Mouse (Mus musculus): ENCODE data around the gene Dnttip1. TPM values are rescaled to one million over a fixed set of nuclear protein-coding genes. Genes with fewer than 3 reads are reported as not detected.

The Dnttip1 gene
- 1.6 TPM for polyA plus RNA-seq (2014; fragmentation: Illumina TruSeq; extraction: RNeasy Lipid Tissue Mini Kit (QIAGEN cat#74804); ENCODE audit: low read depth, low replicate concordance)

GRCm38 (mm10) chr2:164745843-164746479 lies at the start of gene Dnttip1, which contains the start of gene Wfdc3:
Gene Dnttip1 (plus strand): TSS chr2:164745983.
Gene Wfdc3 (minus strand): TSS chr2:164745931.

GRCm38 (mm10) chr2:164698201-164698600 lies 47.6 kb upstream of the Dnttip1 start, which contains the start of gene Spint4:
Gene Spint4 (plus strand): TSS chr2:164698501.

GRCm38 (mm10) chr2:164715005-164715404 lies 30.8 kb upstream of the Dnttip1 start, which contains the start of gene Spint5:
Gene Spint5 (plus strand): TSS chr2:164715305.

GRCm38 (mm10) chr2:164769258-164770037 lies 23.7 kb downstream of the Dnttip1 start, which contains the start of gene Ube2c:
Gene Ube2c (plus strand): TSS chr2:164769898.

GRCm38 (mm10) chr2:164779481-164780086 lies 33.8 kb downstream of the Dnttip1 start, which contains the start of gene Tnnc2:
Gene Tnnc2 (minus strand): TSS chr2:164779967.

GRCm38 (mm10) chr2:164785481-164786387 lies 40.0 kb downstream of the Dnttip1 start, which contains the start of gene Snx21:
Gene Snx21 (plus strand): TSS chr2:164785823.

GRCm38 (mm10) chr2:164804533-164805331 lies 58.9 kb downstream of the Dnttip1 start, which contains the start of the genes Acot8 and Zswim3:
Gene Acot8 (minus strand): TSS chr2:164804882.
Gene Zswim3 (plus strand): TSS chr2:164805098.

Other genes starting within 250 kb of the Dnttip1 start
- gene Pigt, start 248.5 kb upstream of the Dnttip1 start, polyA plus RNA-seq (2014; fragmentation: Illumina TruSeq; extraction: RNeasy Lipid Tissue Mini Kit (QIAGEN cat#74804); ENCODE audit: low read depth, low replicate concordance) = 7.5 TPM
- not detected for gene Wfdc2, start 183.6 kb upstream of the Dnttip1 start, polyA plus RNA-seq (2014; fragmentation: Illumina TruSeq; extraction: RNeasy Lipid Tissue Mini Kit (QIAGEN cat#74804); ENCODE audit: low read depth, low replicate concordance)
- gene Spint3, start 172.5 kb upstream of the Dnttip1 start, polyA plus RNA-seq (2014; fragmentation: Illumina TruSeq; extraction: RNeasy Lipid Tissue Mini Kit (QIAGEN cat#74804); ENCODE audit: low read depth, low replicate concordance) = not detected
- gene Wfdc6a, start 160.5 kb upstream of the Dnttip1 start, polyA plus RNA-seq (2014; fragmentation: Illumina TruSeq; extraction: RNeasy Lipid Tissue Mini Kit (QIAGEN cat#74804); ENCODE audit: low read depth, low replicate concordance) = not detected
- gene Eppin, start 152.4 kb upstream of the Dnttip1 start, polyA plus RNA-seq (2014; fragmentation: Illumina TruSeq; extraction: RNeasy Lipid Tissue Mini Kit (QIAGEN cat#74804); ENCODE audit: low read depth, low replicate concordance) = not detected
- not detected for gene Wfdc6b, start 132.5 kb upstream of the Dnttip1 start, polyA plus RNA-seq (2014; fragmentation: Illumina TruSeq; extraction: RNeasy Lipid Tissue Mini Kit (QIAGEN cat#74804); ENCODE audit: low read depth, low replicate concordance)
- gene Wfdc8, start 132.4 kb upstream of the Dnttip1 start, polyA plus RNA-seq (2014; fragmentation: Illumina TruSeq; extraction: RNeasy Lipid Tissue Mini Kit (QIAGEN cat#74804); ENCODE audit: low read depth, low replicate concordance) = not detected
- 0.37 TPM for gene Wfdc16, start 107.2 kb upstream of the Dnttip1 start, polyA plus RNA-seq (2014; fragmentation: Illumina TruSeq; extraction: RNeasy Lipid Tissue Mini Kit (QIAGEN cat#74804); ENCODE audit: low read depth, low replicate concordance)
- not detected for gene Wfdc10, start 89.9 kb upstream of the Dnttip1 start, polyA plus RNA-seq (2014; fragmentation: Illumina TruSeq; extraction: RNeasy Lipid Tissue Mini Kit (QIAGEN cat#74804); ENCODE audit: low read depth, low replicate concordance)
- gene Wfdc9, start 89.4 kb upstream of the Dnttip1 start, polyA plus RNA-seq (2014; fragmentation: Illumina TruSeq; extraction: RNeasy Lipid Tissue Mini Kit (QIAGEN cat#74804); ENCODE audit: low read depth, low replicate concordance) = not detected
- not detected for gene Wfdc11, start 71.9 kb upstream of the Dnttip1 start, polyA plus RNA-seq (2014; fragmentation: Illumina TruSeq; extraction: RNeasy Lipid Tissue Mini Kit (QIAGEN cat#74804); ENCODE audit: low read depth, low replicate concordance)
- gene Wfdc13, start 60.9 kb upstream of the Dnttip1 start, polyA plus RNA-seq (2014; fragmentation: Illumina TruSeq; extraction: RNeasy Lipid Tissue Mini Kit (QIAGEN cat#74804); ENCODE audit: low read depth, low replicate concordance) = not detected
- not detected for gene Spint4, start 47.5 kb upstream of the Dnttip1 start, polyA plus RNA-seq (2014; fragmentation: Illumina TruSeq; extraction: RNeasy Lipid Tissue Mini Kit (QIAGEN cat#74804); ENCODE audit: low read depth, low replicate concordance)
- gene Spint5, start 30.7 kb upstream of the Dnttip1 start, polyA plus RNA-seq (2014; fragmentation: Illumina TruSeq; extraction: RNeasy Lipid Tissue Mini Kit (QIAGEN cat#74804); ENCODE audit: low read depth, low replicate concordance) = not detected
- not detected for gene Wfdc3, start 52 bp upstream of the Dnttip1 start, polyA plus RNA-seq (2014; fragmentation: Illumina TruSeq; extraction: RNeasy Lipid Tissue Mini Kit (QIAGEN cat#74804); ENCODE audit: low read depth, low replicate concordance)
- not detected for gene Ube2c, start 23.9 kb downstream of the Dnttip1 start, polyA plus RNA-seq (2014; fragmentation: Illumina TruSeq; extraction: RNeasy Lipid Tissue Mini Kit (QIAGEN cat#74804); ENCODE audit: low read depth, low replicate concordance)
- not detected for gene Tnnc2, start 34.0 kb downstream of the Dnttip1 start, polyA plus RNA-seq (2014; fragmentation: Illumina TruSeq; extraction: RNeasy Lipid Tissue Mini Kit (QIAGEN cat#74804); ENCODE audit: low read depth, low replicate concordance)
- gene Snx21, start 39.8 kb downstream of the Dnttip1 start, polyA plus RNA-seq (2014; fragmentation: Illumina TruSeq; extraction: RNeasy Lipid Tissue Mini Kit (QIAGEN cat#74804); ENCODE audit: low read depth, low replicate concordance) = 1.1 TPM
- 0.93 TPM for gene Acot8, start 58.9 kb downstream of the Dnttip1 start, polyA plus RNA-seq (2014; fragmentation: Illumina TruSeq; extraction: RNeasy Lipid Tissue Mini Kit (QIAGEN cat#74804); ENCODE audit: low read depth, low replicate concordance)
- gene Zswim3, start 59.1 kb downstream of the Dnttip1 start, polyA plus RNA-seq (2014; fragmentation: Illumina TruSeq; extraction: RNeasy Lipid Tissue Mini Kit (QIAGEN cat#74804); ENCODE audit: low read depth, low replicate concordance) = 0.90 TPM
- 0.95 TPM for gene Zswim1, start 76.7 kb downstream of the Dnttip1 start, polyA plus RNA-seq (2014; fragmentation: Illumina TruSeq; extraction: RNeasy Lipid Tissue Mini Kit (QIAGEN cat#74804); ENCODE audit: low read depth, low replicate concordance)
- not detected for gene Spata25, start 82.6 kb downstream of the Dnttip1 start, polyA plus RNA-seq (2014; fragmentation: Illumina TruSeq; extraction: RNeasy Lipid Tissue Mini Kit (QIAGEN cat#74804); ENCODE audit: low read depth, low replicate concordance)
- 46.3 TPM for gene Ctsa, start 86.9 kb downstream of the Dnttip1 start, polyA plus RNA-seq (2014; fragmentation: Illumina TruSeq; extraction: RNeasy Lipid Tissue Mini Kit (QIAGEN cat#74804); ENCODE audit: low read depth, low replicate concordance)
- gene Neurl2, start 87.5 kb downstream of the Dnttip1 start, polyA plus RNA-seq (2014; fragmentation: Illumina TruSeq; extraction: RNeasy Lipid Tissue Mini Kit (QIAGEN cat#74804); ENCODE audit: low read depth, low replicate concordance) = not detected
- 3.6 TPM for gene Pltp, start 111.7 kb downstream of the Dnttip1 start, polyA plus RNA-seq (2014; fragmentation: Illumina TruSeq; extraction: RNeasy Lipid Tissue Mini Kit (QIAGEN cat#74804); ENCODE audit: low read depth, low replicate concordance)
- 3.5 TPM for gene Pcif1, start 133.3 kb downstream of the Dnttip1 start, polyA plus RNA-seq (2014; fragmentation: Illumina TruSeq; extraction: RNeasy Lipid Tissue Mini Kit (QIAGEN cat#74804); ENCODE audit: low read depth, low replicate concordance)
- gene Zfp335, start 165.8 kb downstream of the Dnttip1 start, polyA plus RNA-seq (2014; fragmentation: Illumina TruSeq; extraction: RNeasy Lipid Tissue Mini Kit (QIAGEN cat#74804); ENCODE audit: low read depth, low replicate concordance) = 0.40 TPM
- not detected for gene Mmp9, start 194.8 kb downstream of the Dnttip1 start, polyA plus RNA-seq (2014; fragmentation: Illumina TruSeq; extraction: RNeasy Lipid Tissue Mini Kit (QIAGEN cat#74804); ENCODE audit: low read depth, low replicate concordance)
- 1.8 TPM for gene Slc12a5, start 214.8 kb downstream of the Dnttip1 start, polyA plus RNA-seq (2014; fragmentation: Illumina TruSeq; extraction: RNeasy Lipid Tissue Mini Kit (QIAGEN cat#74804); ENCODE audit: low read depth, low replicate concordance)

Data from liver, adult 10 weeks (tissue).